Mouse (Mus musculus) fat pad, adult 2 months (tissue): ENCODE results near the gene Olfr138.

Experiments
- DNase-seq: peaks from one replicate; pipeline ENCODE4 v3.0.0-alpha.2; 2011; ENCODE audit warnings: low read depth, low spot score; ENCODE audit errors: extremely low read depth

Gene Olfr138

DNA sequence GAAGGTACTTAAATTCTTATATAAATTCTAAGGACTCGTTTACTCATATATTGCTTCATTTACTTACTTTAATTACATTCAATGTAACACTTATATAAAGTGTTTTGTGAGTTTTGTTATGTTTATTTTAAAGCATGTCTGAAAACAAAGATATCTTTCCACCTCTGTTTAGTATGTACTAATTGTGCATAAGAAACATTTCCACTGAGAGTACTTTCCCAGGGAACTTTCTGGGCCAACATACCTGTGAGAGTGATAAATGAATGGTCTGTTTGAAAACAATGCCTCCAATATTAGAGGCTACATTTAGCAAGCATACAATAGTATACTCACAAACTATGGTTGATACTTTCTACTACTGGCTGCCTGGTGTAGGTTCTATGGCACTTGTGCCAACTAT is at the start of gene Olfr138:
Gene Olfr138 (plus strand): TSS at position 301 of the 400 bp plus-strand sequence.
- no peak for DNase-seq

DNA sequence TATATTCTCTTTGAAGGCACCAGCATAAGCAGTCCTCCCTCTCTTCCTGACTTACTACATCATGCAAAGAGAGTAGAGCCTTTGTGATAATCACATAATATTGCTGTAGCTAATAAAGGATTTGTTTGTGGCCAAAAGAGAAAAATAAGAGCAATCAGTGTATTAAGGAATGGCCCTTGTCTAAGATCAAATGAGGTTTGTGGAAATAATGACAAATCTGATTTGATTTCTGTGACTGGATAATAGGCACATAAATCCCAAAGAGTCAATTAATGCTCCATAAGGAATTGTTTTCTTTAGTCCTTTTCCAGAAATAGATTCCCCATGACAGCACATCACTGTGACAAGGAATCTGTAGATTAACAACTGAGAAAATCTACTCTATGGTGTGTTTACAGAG is 46.6 kb downstream of the Olfr138 start, which contains the start of gene Olfr137:
Gene Olfr137 (minus strand): TSS at position 101 of the 400 bp plus-strand sequence.
- no peak for DNase-seq
